Mouse (Mus musculus) subcutaneous adipose tissue, adult 2 months (tissue): ENCODE data around the gene Olfr1413. TPM values are rescaled to one million over a fixed set of nuclear protein-coding genes. Genes with fewer than 3 reads are reported as not detected.

Experiments
- polyA plus RNA-seq: library from polyadenylated mRNA; depleted of rRNA; stranded (reverse); fragments of >200 nt; gene quantifications from 2 replicates; pipeline ENCODE4 v1.2.3, GENCODE M21; 2012; ENCODE audit warnings: low replicate concordance; rRNA removed

Olfr1413 gene
- polyA plus RNA-seq = not detected in 2 replicates

DNA sequence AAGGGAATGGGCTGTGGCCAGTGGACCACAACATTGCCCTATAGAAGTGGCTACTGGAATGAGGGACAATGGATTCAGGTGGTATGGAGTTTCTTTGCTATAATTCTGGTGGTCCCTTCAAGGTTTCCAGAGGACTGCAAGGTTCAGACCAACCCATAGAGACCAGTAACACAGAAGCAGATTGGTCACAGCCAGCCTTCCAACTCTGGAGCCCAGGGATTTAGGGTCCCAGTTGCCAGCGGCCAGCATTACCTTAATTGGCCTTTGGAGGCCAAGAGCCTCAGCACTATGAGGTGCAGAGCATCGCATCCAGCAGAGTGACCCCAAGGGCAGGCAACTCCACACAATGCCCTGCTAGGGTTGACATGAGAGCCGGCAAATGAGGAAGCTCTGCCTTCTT is at the start of gene Olfr1413:
Olfr1413 (plus strand) TSS at position 301 of the 400 bp plus-strand sequence.

GRCm38 (mm10) chr1:92585479-92585878 is 14.4 kb downstream of the Olfr1413 start, which contains the start of gene Olfr1412:
TSS of gene Olfr1412 (plus strand) at chr1:92585779.

DNA sequence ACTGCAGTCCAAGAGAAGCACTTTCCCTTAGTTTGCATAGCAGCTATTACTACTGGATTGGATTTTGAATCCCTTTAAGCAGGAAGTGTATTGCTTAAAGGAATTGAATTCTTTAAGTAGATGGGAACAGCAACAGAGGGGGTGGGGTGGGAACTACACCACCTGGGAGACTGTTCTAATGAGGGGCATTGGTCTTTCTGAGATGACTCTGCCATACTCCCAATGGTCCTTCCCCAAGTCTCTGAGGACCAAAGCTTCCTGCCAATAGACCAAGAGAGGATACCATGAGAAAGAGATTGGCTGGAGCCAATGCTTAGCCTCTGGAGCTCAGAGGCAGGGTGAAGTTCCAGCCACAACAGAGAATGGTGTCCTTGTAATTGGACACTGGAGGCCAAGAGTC is 23.0 kb downstream of the Olfr1413 start, which contains the start of gene Olfr1411:
Olfr1411 (plus strand) TSS at position 301 of the 400 bp plus-strand sequence.

GRCm38 (mm10) chr1:92605482-92605881 is 34.4 kb downstream of the Olfr1413 start, which contains the start of gene Olfr1410:
TSS of gene Olfr1410 (plus strand) at chr1:92605782.

GRCm38 (mm10) chr1:92617488-92617887 is 46.4 kb downstream of the Olfr1413 start, which contains the start of gene Olfr12:
TSS of gene Olfr12 (plus strand) at chr1:92617788.

Other genes starting within 250 kb of the Olfr1413 start
- gene Ndufa10, start 97.5 kb upstream of the Olfr1413 start, polyA plus RNA-seq = 163 and 250 TPM in 2 replicates
- gene Olfr1416, start 86.2 kb upstream of the Olfr1413 start, polyA plus RNA-seq = not detected in 2 replicates
- gene Olfr1415, start 75.2 kb upstream of the Olfr1413 start, polyA plus RNA-seq = not detected in 2 replicates
- gene Olfr1414, start 52.7 kb upstream of the Olfr1413 start, polyA plus RNA-seq = not detected in 2 replicates
- gene Olfr1412, start 14.5 kb downstream of the Olfr1413 start, polyA plus RNA-seq = not detected in 2 replicates
- not detected in 2 replicates for gene Olfr1411, start 23.1 kb downstream of the Olfr1413 start, polyA plus RNA-seq
- gene Olfr1410, start 34.5 kb downstream of the Olfr1413 start, polyA plus RNA-seq = not detected in 2 replicates
- not detected in 2 replicates for gene Olfr12, start 46.5 kb downstream of the Olfr1413 start, polyA plus RNA-seq
- gene Cops9, start 70.7 kb downstream of the Olfr1413 start, polyA plus RNA-seq = 136 and 172 TPM in 2 replicates
- gene Otos, start 77.5 kb downstream of the Olfr1413 start, polyA plus RNA-seq = 0.73 and 0.96 TPM in 2 replicates